Mouse (Mus musculus): Measurements from ENCODE around the gene Ms4a12. TPM values are rescaled to one million over a fixed set of nuclear protein-coding genes. Genes with fewer than 3 reads are reported as not detected.
"Not testable (repeated sequence)": the region's sequence is repeated elsewhere in the genome, so short reads cannot be mapped to it uniquely, and the experiment has no call there.

The Ms4a12 gene
- total RNA-seq (2021): not detected

GRCm38 (mm10) chr19:11232348-11232747, at the start of gene Ms4a12:
Gene Ms4a12 (minus strand): TSS chr19:11232448.
- no peak for DNase-seq
- intact Hi-C loops (cut with DNase I): no loop called here

GRCm38 (mm10) chr19:11280223-11280622, 48.0 kb upstream of the Ms4a12 start:
- no peak for DNase-seq
- intact Hi-C loops (cut with DNase I): no loop called here

GRCm38 (mm10) chr19:11276431-11276830, 44.2 kb upstream of the Ms4a12 start:
- DNase-seq: no peak
- intact Hi-C loops (cut with DNase I): no loop called here

GRCm38 (mm10) chr19:11266956-11267355, 34.7 kb upstream of the Ms4a12 start:
- DNase-seq: no peak
- intact Hi-C loops (cut with DNase I): no loop called here

GRCm38 (mm10) chr19:11266052-11266845, 34.0 kb upstream of the Ms4a12 start, which contains the start of gene Ms4a1:
Gene Ms4a1 (minus strand): TSS chr19:11266241.
- DNase-seq: no peak
- intact Hi-C loops (cut with DNase I): no loop called here

GRCm38 (mm10) chr19:11264602-11265185, 32.4 kb upstream of the Ms4a12 start:
- intact Hi-C loops (cut with DNase I): no loop called here
- DNase-seq: no peak

GRCm38 (mm10) chr19:11263549-11263948, 31.3 kb upstream of the Ms4a12 start:
- intact Hi-C loops (cut with DNase I): no loop called here
- DNase-seq: no peak

GRCm38 (mm10) chr19:11262932-11263331, 30.7 kb upstream of the Ms4a12 start:
- intact Hi-C loops (cut with DNase I): not testable (repeated sequence)

GRCm38 (mm10) chr19:11261522-11261921, 29.3 kb upstream of the Ms4a12 start:
- no peak for DNase-seq
- intact Hi-C loops (cut with DNase I): no loop called here

More at GRCm38 (mm10) chr19:11262932-11263331, 30.7 kb upstream of the Ms4a12 start:
- DNase-seq: not testable (repeated sequence)

GRCm38 (mm10) chr19:11244230-11244629, 12.0 kb upstream of the Ms4a12 start:
- intact Hi-C loops (cut with DNase I): no loop called here
- DNase-seq: peak; percentile 4 to 13

GRCm38 (mm10) chr19:11242560-11242959, 10.3 kb upstream of the Ms4a12 start:
- intact Hi-C loops (cut with DNase I): no loop called here
- DNase-seq: no peak

- intact Hi-C loops (cut with DNase I): no loop called here
Observed at GRCm38 (mm10) chr19:11235820-11236219, 3.6 kb upstream of the Ms4a12 start.

GRCm38 (mm10) chr19:11234921-11235735, 2.9 kb upstream of the Ms4a12 start:
- no peak for DNase-seq
- intact Hi-C loops (cut with DNase I): no loop called here

More at GRCm38 (mm10) chr19:11235820-11236219, 3.6 kb upstream of the Ms4a12 start:
- DNase-seq: no peak

- intact Hi-C loops (cut with DNase I): no loop called here
- no peak for DNase-seq
Observed at GRCm38 (mm10) chr19:11234244-11234643, 2.0 kb upstream of the Ms4a12 start.

GRCm38 (mm10) chr19:11196546-11196945, 35.7 kb downstream of the Ms4a12 start, which contains the start of gene Ms4a13:
Gene Ms4a13 (minus strand): TSS chr19:11196737.
- intact Hi-C loops (cut with DNase I): no loop called here
- DNase-seq: no peak

GRCm38 (mm10) chr19:11192552-11192951, 39.7 kb downstream of the Ms4a12 start:
- DNase-seq: no peak
- intact Hi-C loops (cut with DNase I): no loop called here

- intact Hi-C loops (cut with DNase I): no loop called here
- peak; percentile 17 to 32 for DNase-seq
Observed at GRCm38 (mm10) chr19:11184121-11184520, 48.1 kb downstream of the Ms4a12 start.

- intact Hi-C loops (cut with DNase I): no loop called here
Observed at GRCm38 (mm10) chr19:11177464-11177863, 54.8 kb downstream of the Ms4a12 start.

GRCm38 (mm10) chr19:11165172-11165571, 67.1 kb downstream of the Ms4a12 start, which contains the start of gene 1700025F22Rik:
Gene 1700025F22Rik (minus strand): TSS chr19:11165320.
- intact Hi-C loops (cut with DNase I): no loop called here
- DNase-seq: peak; percentile 10 to 16

More at GRCm38 (mm10) chr19:11177464-11177863, 54.8 kb downstream of the Ms4a12 start:
- no peak for DNase-seq

Data from heart, postnatal 36 days (tissue).